Mouse (Mus musculus) liver, embryonic 14 days (tissue): ENCODE measurements around the gene Gm15140. TPM values are rescaled to one million over a fixed set of nuclear protein-coding genes. Genes with fewer than 3 reads are reported as not detected.

Source experiments
- polyA plus RNA-seq: library from polyadenylated mRNA; depleted of rRNA; stranded (reverse); fragments of >200 nt; gene quantifications from 2 replicates; pipeline ENCODE4 v1.2.3, GENCODE M21; 2012; rRNA removed

Gene Gm15140
- polyA plus RNA-seq, result not detected in 2 replicates

DNA sequence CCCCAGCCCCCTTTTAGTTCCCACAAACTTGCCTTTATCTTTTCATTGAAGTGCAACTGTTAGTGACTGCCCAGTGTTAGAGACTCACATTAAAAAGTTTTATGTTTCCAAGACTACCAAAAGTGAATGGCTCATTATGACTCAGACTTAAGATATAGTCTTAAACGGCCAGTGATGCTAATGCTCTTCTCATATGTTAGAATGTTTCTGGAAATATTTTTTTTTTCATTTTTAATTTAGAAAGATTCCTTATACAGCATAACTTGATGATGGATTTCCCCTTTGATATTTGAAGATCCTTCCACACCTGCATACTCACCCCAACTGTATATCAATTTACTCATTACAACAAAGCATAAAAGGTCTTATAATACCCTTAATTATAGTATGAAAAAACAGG lies at the start of gene Gm15140:
Gene Gm15140 (minus strand): TSS at position 101 of the 400 bp plus-strand sequence.

Other genes starting within 250 kb of the Gm15140 start
- gene Samt1, start 108.0 kb downstream of the Gm15140 start, polyA plus RNA-seq, result not detected in 2 replicates
- gene 4921511M17Rik, start 86.9 kb downstream of the Gm15140 start, polyA plus RNA-seq, result not detected in 2 replicates
- not detected in 2 replicates for gene Gm10057, start 65.6 kb downstream of the Gm15140 start, polyA plus RNA-seq
- not detected in 2 replicates for gene 4930524N10Rik, start 222.7 kb upstream of the Gm15140 start, polyA plus RNA-seq